Mouse (Mus musculus): Measurements from ENCODE around the gene Fthl17a.

GRCm38 (mm10) chrX:85289846-85290245 is 40.4 kb downstream of the Fthl17a start:
- TF ChIP-seq CTCF (conservative IDR thresholded peaks at IDR 0.05 in 1 of 2, IDR thresholded peaks at IDR 0.05 in 1 of 2; ENCODE audit: low read depth in 2 of 2, low read length in 2 of 2), result no peak
- TF ChIP-seq POLR2AphosphoS2 (IDR thresholded peaks at IDR 0.05; ENCODE audit: low read depth, low read length), result no peak
- no peak for TF ChIP-seq GABPA (IDR thresholded peaks at IDR 0.05; ENCODE audit: insufficient replicate concordance, low read depth, low read length)

All from CH12.LX (cell line).